Mouse (Mus musculus) cerebellum, adult 9-10 months (tissue): ENCODE data around the gene Ank2.
A peak's percentile ranks its signal among the peaks of the same experiment; 100 is the strongest.

Experiments
- DNase-seq: peaks from one replicate; pipeline ENCODE4 v3.0.0; 2022

Gene Ank2

GRCm38 (mm10) chr3:127097745-127098144 lies 401.4 kb downstream of the Ank2 start:
- no peak for DNase-seq

DNA sequence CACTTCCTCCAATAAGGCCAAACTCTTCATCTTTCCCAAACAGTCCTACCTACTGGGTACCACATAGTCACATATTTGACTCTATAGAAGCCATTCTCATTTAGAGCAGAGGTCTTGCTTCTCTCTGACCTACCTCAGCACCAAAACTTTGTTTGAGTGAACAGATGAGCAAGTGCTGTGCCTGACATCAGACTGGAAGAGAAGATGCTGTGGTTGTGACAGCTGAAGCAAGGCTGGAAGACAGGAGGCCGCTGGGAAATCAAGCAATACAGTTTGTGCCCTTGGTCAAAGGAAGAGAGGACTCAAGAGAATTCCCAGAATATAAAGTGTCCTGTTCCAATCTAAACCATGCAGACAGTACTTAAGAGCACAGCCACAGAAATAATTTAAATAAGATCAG lies 402.0 kb downstream of the Ank2 start:
- DNase-seq: no peak

DNA sequence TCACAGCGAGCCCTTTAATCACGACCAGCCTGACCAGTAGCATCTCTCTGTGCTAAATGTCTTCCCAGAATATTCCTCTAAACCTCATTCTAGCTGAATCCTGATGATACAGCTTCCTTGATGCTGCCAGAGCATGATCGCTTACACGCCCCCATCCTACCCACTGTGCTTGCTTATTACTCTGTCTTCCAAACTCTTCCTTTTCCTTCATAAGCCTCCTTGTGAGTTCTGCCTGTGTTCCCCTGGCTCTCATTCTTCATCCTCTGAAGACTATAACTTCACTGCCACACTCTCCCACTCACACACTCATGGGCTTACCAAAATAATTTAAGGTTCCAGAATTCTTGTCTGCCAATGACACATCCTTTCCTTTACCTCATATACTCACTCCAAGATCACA lies 405.5 kb downstream of the Ank2 start:
- DNase-seq: no peak

DNA sequence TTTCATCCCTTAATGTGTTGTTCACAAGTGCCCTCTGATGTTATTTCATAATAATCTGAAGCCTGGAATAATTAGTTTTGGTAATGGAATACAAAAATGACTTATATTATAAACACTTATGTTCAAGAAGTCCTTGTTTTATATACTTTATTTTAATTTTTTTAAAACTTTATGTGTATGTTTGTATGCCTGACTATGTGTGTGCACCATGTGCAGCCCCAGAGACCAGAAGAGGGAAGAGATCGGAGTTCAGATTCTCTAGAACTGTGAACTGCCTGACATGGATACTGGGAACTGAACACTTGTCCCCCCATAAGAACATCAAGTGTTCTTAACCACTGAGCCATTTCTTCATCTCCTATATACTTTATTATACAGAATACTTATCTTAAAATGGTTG lies 411.6 kb downstream of the Ank2 start:
- DNase-seq: no peak

- no peak for DNase-seq
Measured at GRCm38 (mm10) chr3:127086834-127087506, 412.2 kb downstream of the Ank2 start.

GRCm38 (mm10) chr3:127077369-127077768 lies 421.8 kb downstream of the Ank2 start:
- DNase-seq: no peak

GRCm38 (mm10) chr3:127075531-127076280 lies 423.4 kb downstream of the Ank2 start:
- peak; percentile 94 for DNase-seq

- peak; percentile 79 for DNase-seq
Measured at GRCm38 (mm10) chr3:127071471-127071870, 427.7 kb downstream of the Ank2 start.

DNA sequence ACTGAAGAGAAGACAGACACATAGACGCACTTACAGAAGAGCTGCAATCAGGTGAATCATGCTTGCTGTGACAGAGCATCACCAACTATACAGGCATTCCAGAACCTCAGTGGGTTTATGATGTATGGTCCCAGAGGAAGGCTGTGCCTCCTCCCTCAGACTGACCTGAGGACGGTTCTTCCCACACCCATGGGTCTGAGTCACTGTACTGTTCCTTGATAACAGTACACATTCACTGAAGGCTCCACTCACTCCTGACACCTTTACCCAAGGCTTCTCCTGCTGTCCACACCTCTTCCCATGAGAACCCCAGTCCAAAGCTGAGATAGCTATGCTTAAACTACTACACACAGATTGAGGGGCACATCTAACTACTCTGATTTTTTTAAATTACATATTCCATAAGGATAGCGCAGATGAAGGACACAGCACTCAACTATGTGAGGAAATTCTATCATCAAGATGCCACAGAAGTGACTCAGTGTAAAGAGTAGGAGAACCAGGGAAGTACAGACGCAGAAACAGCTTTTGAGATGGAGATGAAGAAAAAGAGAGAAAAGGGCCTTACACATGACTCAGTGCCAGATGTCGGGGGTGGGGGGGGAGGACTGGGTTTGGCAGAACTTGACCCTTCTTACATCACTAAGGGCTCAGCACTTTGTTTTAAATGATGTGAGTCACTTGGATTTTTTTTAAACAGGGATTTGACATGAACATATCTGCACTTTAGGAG lies 435.3 kb downstream of the Ank2 start:
- DNase-seq: no peak

- DNase-seq: no peak
Measured at GRCm38 (mm10) chr3:127059671-127060070, 439.5 kb downstream of the Ank2 start.

DNA sequence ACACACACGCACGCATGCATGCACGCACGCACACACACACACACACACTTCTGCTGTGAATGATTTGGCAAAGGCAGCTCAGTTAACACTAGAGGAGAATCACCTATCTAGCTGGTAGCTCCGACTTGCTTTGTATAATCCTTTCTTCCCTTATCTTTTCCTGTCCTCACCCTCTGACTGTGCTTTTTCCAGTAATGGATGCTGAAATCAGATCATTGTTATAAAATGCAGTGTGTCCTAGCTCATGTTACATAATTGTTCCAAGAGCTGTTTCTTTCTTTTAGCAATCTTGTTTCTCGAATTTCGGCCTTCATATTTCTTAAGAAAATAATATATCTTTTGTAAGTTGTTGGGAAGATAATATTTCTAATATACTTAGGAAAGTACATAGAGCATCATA lies 457.9 kb downstream of the Ank2 start:
- DNase-seq: no peak

DNA sequence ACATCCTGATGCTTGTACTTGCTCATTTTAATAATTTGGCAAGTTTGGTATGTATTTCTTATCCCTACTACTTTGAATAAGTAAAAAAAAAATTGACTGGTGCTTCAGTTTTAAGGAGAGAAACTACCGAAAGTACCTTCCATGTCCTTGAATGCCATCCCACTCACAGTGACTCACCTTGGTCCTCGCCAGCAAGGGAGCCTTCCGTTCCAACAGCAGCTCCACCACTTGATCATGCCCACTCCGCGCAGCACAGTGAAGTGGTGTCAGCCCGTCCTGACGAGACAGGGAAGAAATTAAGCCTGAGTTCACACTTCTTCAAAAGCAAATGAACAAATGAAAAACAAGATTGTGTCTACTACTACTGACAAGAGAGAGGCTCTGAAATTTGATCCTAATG lies 460.6 kb downstream of the Ank2 start:
- no peak for DNase-seq

DNA sequence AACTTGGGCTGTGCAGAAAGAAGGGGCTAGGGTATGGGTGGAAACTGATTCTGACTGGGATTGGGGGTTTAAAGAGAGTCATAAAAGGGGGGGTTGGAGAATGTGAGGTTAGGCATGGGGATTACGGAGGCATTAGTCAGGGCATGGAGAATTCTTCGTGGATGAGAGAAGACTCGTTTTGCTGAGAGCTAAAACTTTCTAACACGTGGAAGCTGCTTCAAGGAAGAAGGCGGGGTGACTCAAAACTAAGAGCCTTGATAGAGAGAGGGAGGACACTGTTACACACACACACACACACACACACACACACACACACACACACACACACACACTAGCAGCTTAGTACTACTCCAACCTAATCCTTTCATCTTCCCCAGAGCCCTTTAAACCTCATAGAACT lies 463.0 kb downstream of the Ank2 start:
- DNase-seq: no peak

- no peak for DNase-seq
Measured at GRCm38 (mm10) chr3:127035540-127035939, 463.6 kb downstream of the Ank2 start.

DNA sequence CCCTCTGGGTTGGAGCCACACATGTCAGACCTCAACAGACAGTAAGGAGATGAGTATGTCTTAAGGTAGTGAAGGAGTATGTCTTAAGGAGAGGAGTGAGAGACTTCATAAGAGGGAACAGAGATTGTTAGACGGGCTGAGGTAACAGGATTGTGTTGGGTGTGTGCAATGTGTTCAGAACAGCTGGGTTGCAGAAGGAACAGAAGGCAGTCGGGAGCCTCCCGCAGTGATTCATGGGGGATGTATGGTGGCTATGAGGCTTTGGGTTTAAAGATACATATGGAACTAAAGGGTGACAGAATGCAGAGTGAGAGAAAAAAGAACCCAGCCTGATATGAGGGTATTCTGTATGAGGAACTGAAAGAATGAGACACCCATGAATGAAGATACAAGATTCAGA lies 464.2 kb downstream of the Ank2 start:
- no peak for DNase-seq

- no peak for DNase-seq
Measured at GRCm38 (mm10) chr3:127023992-127024391, 475.2 kb downstream of the Ank2 start.

GRCm38 (mm10) chr3:127020167-127020566 lies 479.0 kb downstream of the Ank2 start:
- no peak for DNase-seq

DNA sequence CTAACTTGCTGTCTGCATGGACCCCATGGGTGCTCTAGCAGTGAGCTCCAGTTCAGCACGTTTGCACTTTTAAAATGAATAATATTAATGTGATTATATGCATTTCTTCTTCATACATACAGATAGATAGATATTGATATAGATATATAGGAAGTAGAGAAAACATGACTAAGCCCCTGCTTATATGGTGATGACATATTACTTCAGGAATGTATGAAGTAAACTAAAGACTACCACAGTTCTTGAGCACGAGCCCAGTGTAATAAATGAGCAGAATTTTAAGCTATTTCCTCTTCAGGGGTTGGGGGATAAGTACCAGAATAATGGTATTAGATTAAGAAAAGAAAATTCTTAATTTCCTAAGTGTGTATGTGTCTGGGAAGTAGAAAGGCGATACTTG lies 479.4 kb downstream of the Ank2 start:
- DNase-seq: no peak

DNA sequence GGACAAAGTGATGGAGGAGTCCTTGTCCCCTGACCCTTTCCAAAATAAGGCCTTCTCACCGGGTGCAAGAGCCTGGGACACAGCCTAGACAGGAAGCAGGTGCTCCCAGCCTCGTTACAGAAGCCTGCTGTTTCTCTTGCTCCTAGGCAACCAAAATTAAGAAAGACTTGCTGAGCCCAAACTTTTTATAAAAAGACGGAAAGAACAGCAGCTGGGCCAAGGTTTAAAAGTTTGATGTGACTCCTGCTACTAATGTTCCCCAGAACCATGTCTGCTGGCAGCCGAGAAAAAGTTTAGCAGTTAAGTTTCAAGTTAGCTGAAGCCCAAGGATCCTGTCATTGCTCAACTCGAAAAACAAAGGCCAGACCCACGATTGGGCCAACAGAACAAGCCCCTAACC lies 480.0 kb downstream of the Ank2 start:
- no peak for DNase-seq

DNA sequence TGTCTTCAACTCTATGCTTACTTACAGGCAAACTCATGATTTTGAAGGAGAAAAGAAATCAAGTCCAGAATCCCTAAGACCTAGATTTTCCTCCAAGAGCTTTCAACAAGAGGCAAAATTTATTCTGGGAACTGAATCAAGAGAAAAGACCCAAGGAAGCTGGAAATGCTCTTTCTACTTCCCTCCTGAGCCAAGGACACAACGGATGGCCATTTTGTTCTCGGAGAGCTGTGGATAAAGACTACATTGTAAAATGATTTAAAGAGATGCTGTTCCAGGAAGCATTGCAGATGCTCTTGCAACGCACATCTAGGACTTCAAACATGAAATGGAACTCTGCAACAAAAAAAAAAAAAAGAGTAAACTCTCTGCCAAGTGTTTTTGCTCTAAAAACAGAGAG lies 481.6 kb downstream of the Ank2 start:
- no peak for DNase-seq

DNA sequence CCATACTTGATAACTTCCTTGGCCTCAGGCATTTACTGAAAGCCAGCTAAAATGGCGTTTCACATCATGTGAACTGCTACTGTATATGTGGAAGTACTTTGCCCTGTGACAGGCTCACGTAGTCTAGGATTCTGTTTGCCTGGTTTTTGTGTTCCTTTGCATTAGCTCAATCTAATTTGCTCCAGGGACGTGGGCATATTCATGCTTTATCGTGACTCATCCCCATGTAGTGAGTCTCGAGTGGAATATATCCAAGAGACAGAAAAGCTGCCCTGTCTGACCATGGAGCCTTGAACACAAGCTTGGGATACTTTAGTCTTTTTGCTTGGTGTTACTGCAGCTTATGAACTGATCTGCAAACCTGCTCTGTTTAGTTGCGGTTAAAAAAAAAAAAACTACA lies 483.6 kb downstream of the Ank2 start:
- DNase-seq: no peak

DNA sequence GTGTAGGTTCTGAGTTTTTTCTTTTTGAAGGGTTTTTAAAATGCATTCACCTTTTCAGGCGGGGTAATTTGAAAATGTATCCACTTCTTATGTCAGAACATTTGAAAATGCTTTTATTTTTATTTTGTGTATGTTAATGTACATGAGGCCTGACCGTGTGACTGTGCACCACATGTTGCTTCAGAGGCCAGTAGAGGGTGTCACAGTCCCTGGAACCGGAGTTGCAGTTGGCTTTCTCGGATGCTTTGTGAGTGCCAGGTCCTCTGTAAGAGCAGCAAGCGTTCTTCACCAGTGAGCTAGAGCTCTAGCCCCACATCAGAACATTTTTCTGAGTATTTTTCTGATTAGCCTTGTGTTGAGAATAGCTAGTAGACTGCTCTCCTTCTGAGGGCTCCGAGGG lies 484.0 kb downstream of the Ank2 start:
- DNase-seq: no peak

DNA sequence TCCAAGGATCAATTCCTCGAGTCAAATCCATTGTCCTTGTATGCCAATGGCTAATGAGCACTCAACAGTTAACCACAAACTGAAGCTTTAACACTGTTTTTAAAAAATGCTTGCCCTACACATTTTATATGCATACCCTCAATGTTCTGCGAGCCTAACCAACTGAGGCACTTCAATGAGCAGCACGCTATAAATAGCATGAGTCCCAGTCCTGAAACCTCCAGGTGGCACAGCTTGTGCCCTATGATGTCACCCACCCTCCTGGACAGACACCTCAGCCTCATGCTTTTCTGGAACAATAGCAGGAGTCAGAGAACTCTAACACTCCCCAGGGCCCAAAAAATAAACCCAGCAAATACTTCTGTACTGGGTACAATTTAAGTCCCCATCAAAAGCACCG lies 485.2 kb downstream of the Ank2 start:
- no peak for DNase-seq

- DNase-seq: peak; percentile 60
Measured at GRCm38 (mm10) chr3:127012525-127012924, 486.6 kb downstream of the Ank2 start.
